Mouse (Mus musculus) kidney, adult 2 months (tissue): ENCODE measurements around the gene Whrn.

Experiments used
- CTCF ChIP-seq: fragments of 200-500 bp; conservative IDR thresholded peaks from 2 replicates; pipeline ENCODE4 v1.5.1; 2011; ENCODE audit warnings: low read depth, mild to moderate bottlenecking, control low read depth, low read length, moderate library complexity, mixed read lengths; ENCODE audit not compliant: insufficient read depth, insufficient read length
- POLR2A ChIP-seq: fragments of 200-500 bp; IDR thresholded peaks from one replicate; pipeline ENCODE4 v1.6.1; 2011; ENCODE audit warnings: low read depth, low read length, control low read depth

- TF ChIP-seq POLR2A (no peak), CTCF (no peak)
These were observed 19.2 kb upstream of the Whrn start for GRCm38 (mm10) chr4:63515021-63515420.
